Mouse (Mus musculus) liver, embryonic 13.5 days (tissue): Measurements from ENCODE around the gene Fryl. TPM values are rescaled to one million over a fixed set of nuclear protein-coding genes. Genes with fewer than 3 reads are reported as not detected.

Experiments
- ATAC-seq: fragments of 200-750 bp; cut with Nextera tagmentation; 2 replicates; pipeline ENCODE4 v1.8.0; 2017; ENCODE audit warnings: low read depth, mild to moderate bottlenecking, moderate number of reproducible peaks, moderate library complexity
- DNase-seq: peaks from one replicate; pipeline ENCODE4 v3.0.0; 2022
- H3K27ac ChIP-seq: fragments of 300-500 bp; sonication (generic); 2 replicates; pipeline ENCODE4 v1.5.1; 2015; ENCODE audit warnings: moderate library complexity, mild to moderate bottlenecking, inconsistent platforms
- H3K27me3 ChIP-seq: fragments of 300-500 bp; sonication (generic); 2 replicates; pipeline ENCODE4 v1.6.1; 2015; ENCODE audit warnings: mild to moderate bottlenecking, inconsistent platforms
- H3K36me3 ChIP-seq: fragments of 300-500 bp; sonication (generic); 2 replicates; pipeline ENCODE4 v1.6.1; 2015; ENCODE audit warnings: mild to moderate bottlenecking, inconsistent platforms
- H3K4me1 ChIP-seq: fragments of 300-500 bp; sonication (generic); replicated peaks from 2 replicates; pipeline ENCODE4 v1.6.1; 2015; ENCODE audit warnings: inconsistent platforms
- H3K4me2 ChIP-seq: fragments of 300-500 bp; sonication (generic); 2 replicates; pipeline ENCODE4 v1.6.1; 2015; ENCODE audit warnings: inconsistent platforms, mild to moderate bottlenecking, moderate library complexity
- H3K4me3 ChIP-seq: fragments of 300-500 bp; sonication (generic); replicated peaks from 2 replicates; pipeline ENCODE4 v1.5.1; 2015; ENCODE audit warnings: mild to moderate bottlenecking, inconsistent platforms
- H3K9ac ChIP-seq: fragments of 300-500 bp; sonication (generic); 2 replicates; pipeline ENCODE4 v1.6.1; 2015; ENCODE audit warnings: mild to moderate bottlenecking, inconsistent platforms
- H3K9me3 ChIP-seq: fragments of 300-500 bp; sonication (generic); replicated peaks from 2 replicates; pipeline ENCODE4 v1.6.1; 2016; ENCODE audit warnings: inconsistent platforms
- WGBS: fragments of 180-500 bp; shearing (Covaris S2); methylation state at CpG from one replicate; pipeline ENCODE4 v1.1.7; 2015; ENCODE audit not compliant: insufficient replicate concordance; 5-methylcytosine and 5-hydroxymethylcytosine counted together
- polyA plus RNA-seq: library from polyadenylated mRNA; unstranded; fragments of >200 nt; fragmentation: Nextera tagmentation; extraction: Ambion mirVana; gene quantifications from 2 replicates; pipeline ENCODE4 v1.2.1, GENCODE M21; 2015

The Fryl gene
- polyA plus RNA-seq, 1 experiment from 2014 or later = 44.5 TPM

- no peaks in the 10 kb centered on the region for H3K9me3 ChIP-seq
- ATAC-seq (no peak), DNase-seq (no peak)
- peaks cover 62% of the 10 kb centered on the region for H3K4me1 ChIP-seq
- H3K4me2 ChIP-seq = peak overlapping the region; percentile 84
- H3K9ac ChIP-seq = peak overlapping the region; percentile 78
- H3K4me3 ChIP-seq = peak overlapping the region; percentile 48
- H3K27ac ChIP-seq = peak overlapping the region; percentile 95
- 75% methylated on average over 13 of the region's 13 CpGs for WGBS
- H3K36me3 ChIP-seq = peaks cover 13% of the 10 kb centered on the region
- H3K27me3 ChIP-seq = no peaks in the 10 kb centered on the region
Measured at GRCm38 (mm10) chr5:73192870-73193576, 63.4 kb downstream of the Fryl start.

DNA sequence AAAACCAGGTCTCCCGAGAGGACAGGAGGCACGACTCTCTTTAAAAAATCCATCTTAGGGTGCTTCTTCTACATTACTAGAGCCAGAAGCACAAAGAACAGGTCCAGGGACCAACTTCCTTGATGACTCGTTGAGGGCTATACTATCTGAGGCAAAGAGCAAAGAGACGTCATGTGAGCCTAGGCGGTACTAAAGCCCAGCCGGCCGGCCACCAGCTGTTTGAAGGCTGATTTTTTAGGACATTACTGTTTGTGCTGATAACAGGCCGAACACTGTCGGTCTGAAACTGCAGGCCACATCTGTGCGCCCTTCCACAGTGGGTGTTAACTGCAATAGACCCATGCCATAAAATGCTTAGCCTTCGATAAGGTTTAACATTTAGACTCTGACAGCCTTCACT lies 64.7 kb downstream of the Fryl start:
- peaks cover 70% of the 10 kb centered on the region for H3K4me1 ChIP-seq
- ATAC-seq (peak; percentile 91), DNase-seq (peak; percentile 87)
- peak overlapping the region; percentile 75 for H3K4me2 ChIP-seq
- H3K4me3 ChIP-seq = peak overlapping the region; percentile 70
- H3K27ac ChIP-seq = peak overlapping the region; percentile 95
- H3K9me3 ChIP-seq = no peaks in the 10 kb centered on the region
- peak overlapping the region; percentile 79 for H3K9ac ChIP-seq
- WGBS = 9% methylated on average over 11 of the region's 11 CpGs
- H3K27me3 ChIP-seq = no peaks in the 10 kb centered on the region
- peaks cover 18% of the 10 kb centered on the region for H3K36me3 ChIP-seq

DNA sequence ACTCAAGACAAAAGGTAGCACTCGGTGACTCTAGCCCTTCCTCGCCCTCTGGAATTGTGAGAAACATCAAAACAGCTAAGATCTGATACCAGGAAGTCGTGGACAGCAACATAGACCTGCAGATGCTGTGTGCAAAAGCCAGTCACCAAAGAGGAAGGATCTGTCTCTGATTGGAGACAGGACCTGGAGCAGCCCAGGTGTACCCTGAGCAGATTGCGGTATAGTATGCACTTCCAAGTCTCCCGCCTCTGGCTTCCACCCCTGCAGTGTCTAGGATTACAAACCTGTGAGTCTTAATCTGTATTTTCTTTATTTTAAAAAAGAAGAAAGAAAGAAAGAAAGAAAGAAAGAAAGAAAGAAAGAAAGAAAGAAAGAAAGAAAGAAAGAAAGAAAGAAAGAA lies 66.3 kb downstream of the Fryl start:
- Histone ChIP-seq H3K4me2 (peak overlapping the region; percentile 75), H3K9ac (peak overlapping the region; percentile 74), H3K4me3 (peak overlapping the region; percentile 70), H3K4me1 (peaks cover 80% of the 10 kb centered on the region), H3K27me3 (no peaks in the 10 kb centered on the region), H3K9me3 (no peaks in the 10 kb centered on the region), H3K27ac (peak overlapping the region; percentile 86), H3K36me3 (peaks cover 28% of the 10 kb centered on the region)
- no peak for DNase-seq
- 78% methylated on average over 5 of the region's 5 CpGs for WGBS
- no peak for ATAC-seq

DNA sequence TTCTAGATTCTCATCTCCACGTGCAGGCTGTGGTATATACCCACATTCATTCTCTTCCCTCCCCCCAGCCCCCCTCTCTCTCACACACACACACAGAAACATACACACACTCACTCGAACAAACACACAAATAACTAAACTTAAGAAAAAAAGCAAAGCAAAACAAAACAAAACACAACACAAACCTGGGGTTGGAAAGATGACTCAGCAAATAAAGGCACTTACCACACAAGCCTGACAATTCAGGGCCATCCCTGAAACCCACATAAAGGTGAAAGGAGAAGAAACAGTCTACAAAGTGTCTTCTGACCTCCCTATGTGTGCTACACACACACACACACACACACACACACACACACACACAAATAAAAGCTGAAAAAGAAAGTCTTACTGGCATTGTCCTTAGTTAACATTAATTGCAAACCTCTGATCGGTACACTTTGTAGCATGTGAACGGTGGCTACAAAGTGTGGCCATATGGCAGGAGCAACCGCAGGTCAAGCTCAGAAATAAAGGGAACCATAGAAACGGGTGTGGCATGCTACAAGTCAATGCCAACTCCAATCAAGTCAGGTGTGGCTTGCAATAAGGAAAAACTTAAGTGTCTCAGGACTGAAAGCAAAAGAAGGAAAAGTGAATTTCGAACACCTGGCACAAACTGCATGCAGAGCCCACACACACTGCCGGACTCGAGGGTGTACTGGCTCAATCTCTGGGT lies 66.8 kb downstream of the Fryl start:
- Histone ChIP-seq H3K9me3 (no peaks in the 10 kb centered on the region), H3K27me3 (no peaks in the 10 kb centered on the region), H3K4me3 (peak overlapping the region; percentile 70), H3K4me1 (peaks cover 77% of the 10 kb centered on the region), H3K4me2 (peak overlapping the region; percentile 75), H3K9ac (peak overlapping the region; percentile 74), H3K27ac (peak overlapping the region; percentile 86), H3K36me3 (peaks cover 32% of the 10 kb centered on the region)
- no peak for ATAC-seq
- no peak for DNase-seq
- 73% methylated on average over 9 of the region's 9 CpGs for WGBS

DNA sequence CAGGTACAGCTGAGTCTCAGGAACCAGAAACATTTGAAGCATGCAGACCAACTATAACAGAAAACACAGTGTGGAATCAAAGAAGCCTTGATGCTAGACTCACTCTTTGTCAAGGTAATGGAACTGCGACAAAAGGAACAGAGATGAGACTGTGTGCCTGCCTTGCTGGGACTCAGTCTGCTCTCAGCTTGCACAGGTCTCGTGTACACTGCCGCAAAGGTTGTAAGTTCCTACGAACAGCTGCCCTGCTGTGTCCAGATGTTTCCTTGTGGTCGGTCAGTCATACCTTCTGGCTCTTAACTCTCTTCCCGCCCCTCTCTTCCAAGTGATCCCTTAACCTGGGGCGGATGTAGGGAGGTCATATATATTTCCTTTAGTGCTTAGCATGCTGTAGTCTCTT lies 67.8 kb downstream of the Fryl start:
- Histone ChIP-seq H3K4me2 (peak overlapping the region; percentile 75), H3K27me3 (no peaks in the 10 kb centered on the region), H3K27ac (peak overlapping the region; percentile 86), H3K9ac (peak overlapping the region; percentile 74), H3K9me3 (no peaks in the 10 kb centered on the region), H3K4me3 (peak overlapping the region; percentile 70), H3K36me3 (peaks cover 39% of the 10 kb centered on the region), H3K4me1 (peaks cover 67% of the 10 kb centered on the region)
- 83% methylated on average over 7 of the region's 7 CpGs for WGBS
- ATAC-seq = no peak
- no peak for DNase-seq

DNA sequence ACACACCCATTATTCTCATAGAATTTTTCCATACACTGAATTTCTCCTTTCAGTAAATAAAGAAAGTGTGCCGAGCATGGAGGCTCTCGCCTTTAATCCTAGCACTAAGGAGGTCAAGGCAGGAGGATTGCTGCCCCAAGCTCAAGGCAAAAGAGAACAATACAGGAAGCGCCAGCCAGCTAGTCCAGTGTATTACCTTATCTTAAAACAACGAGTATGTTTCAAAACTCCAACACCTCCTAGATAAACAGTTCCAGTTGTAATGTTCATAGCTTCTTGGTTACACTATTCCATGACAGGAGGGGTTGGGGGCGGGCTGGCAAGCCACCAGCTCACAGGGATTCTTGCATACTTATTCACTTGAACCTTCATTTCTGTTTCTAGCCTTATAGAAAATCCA lies 68.3 kb downstream of the Fryl start:
- peak overlapping the region; percentile 75 for H3K4me2 ChIP-seq
- H3K4me3 ChIP-seq = peak overlapping the region; percentile 70
- no peaks in the 10 kb centered on the region for H3K9me3 ChIP-seq
- peak overlapping the region; percentile 74 for H3K9ac ChIP-seq
- DNase-seq (no peak), ATAC-seq (no peak)
- H3K4me1 ChIP-seq = peaks cover 66% of the 10 kb centered on the region
- H3K27ac ChIP-seq = peak overlapping the region; percentile 86
- no peaks in the 10 kb centered on the region for H3K27me3 ChIP-seq
- peaks cover 39% of the 10 kb centered on the region for H3K36me3 ChIP-seq
- WGBS = 29% methylated on average over 5 of the region's 5 CpGs

DNA sequence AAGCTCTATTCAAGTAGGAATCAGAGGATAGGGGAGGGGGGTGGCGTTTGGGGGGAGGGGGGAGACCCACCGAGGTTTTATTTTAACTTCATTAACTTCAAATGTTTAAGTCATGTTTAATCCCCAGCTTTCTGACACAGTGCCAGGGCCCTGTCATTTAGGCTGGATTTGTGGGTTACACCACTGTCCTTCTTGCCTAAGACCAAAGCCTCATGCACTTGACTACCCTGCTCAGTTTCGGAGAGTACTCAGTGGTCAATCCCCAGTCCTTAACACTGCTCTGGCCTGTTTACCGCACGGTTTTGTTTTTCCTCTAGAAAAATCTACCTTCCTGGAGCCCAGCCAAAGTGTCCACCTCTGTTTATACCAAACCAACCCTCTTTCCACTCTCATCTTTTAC lies 69.5 kb downstream of the Fryl start:
- no peaks in the 10 kb centered on the region for H3K9me3 ChIP-seq
- no peaks in the 10 kb centered on the region for H3K27me3 ChIP-seq
- H3K4me3 ChIP-seq = no peak overlapping the region
- no peak overlapping the region for H3K4me2 ChIP-seq
- H3K27ac ChIP-seq = no peak overlapping the region; the same call in 1 of the 2 replicates
- no peak overlapping the region for H3K9ac ChIP-seq
- ATAC-seq = no peak
- DNase-seq = no peak
- 79% methylated on average over 5 of the region's 5 CpGs for WGBS
- peaks cover 39% of the 10 kb centered on the region for H3K36me3 ChIP-seq
- peaks cover 64% of the 10 kb centered on the region for H3K4me1 ChIP-seq

DNA sequence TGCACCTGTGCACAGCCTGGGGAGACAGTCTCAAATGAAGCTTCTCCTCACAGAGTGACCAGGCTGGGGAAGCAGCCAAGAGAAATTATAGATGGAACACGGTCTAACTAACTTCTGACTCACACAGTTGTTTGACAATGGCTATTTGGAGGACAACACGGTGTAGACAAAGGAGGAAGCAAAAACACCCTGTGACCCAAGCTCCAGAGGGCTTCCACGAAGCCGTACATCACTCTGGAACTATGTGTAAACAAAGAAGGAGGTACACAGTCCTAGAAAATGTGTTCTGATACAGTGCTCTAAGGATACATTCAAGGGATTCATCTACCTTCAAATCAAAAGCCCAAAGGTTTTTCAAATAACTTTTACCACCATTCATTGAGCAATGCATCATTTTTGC lies 71.0 kb downstream of the Fryl start:
- Histone ChIP-seq H3K9me3 (no peaks in the 10 kb centered on the region), H3K4me3 (no peak overlapping the region), H3K27me3 (no peaks in the 10 kb centered on the region), H3K36me3 (peaks cover 39% of the 10 kb centered on the region), H3K4me2 (no peak overlapping the region), H3K27ac (no peak overlapping the region), H3K9ac (no peak overlapping the region), H3K4me1 (peaks cover 59% of the 10 kb centered on the region)
- ATAC-seq (no peak), DNase-seq (no peak)
- WGBS = 74% methylated on average over 4 of the region's 4 CpGs

GRCm38 (mm10) chr5:73182701-73183447 lies 73.5 kb downstream of the Fryl start:
- no peaks in the 10 kb centered on the region for H3K9me3 ChIP-seq
- H3K27ac ChIP-seq = peak overlapping the region; percentile 51
- peaks cover 36% of the 10 kb centered on the region for H3K4me1 ChIP-seq
- no peak overlapping the region for H3K9ac ChIP-seq
- no peak overlapping the region for H3K4me2 ChIP-seq
- H3K27me3 ChIP-seq = no peaks in the 10 kb centered on the region
- ATAC-seq = peak; percentile 51
- DNase-seq = no peak
- H3K36me3 ChIP-seq = peaks cover 43% of the 10 kb centered on the region
- no peak overlapping the region for H3K4me3 ChIP-seq
- 77% methylated on average over 12 of the region's 12 CpGs for WGBS

GRCm38 (mm10) chr5:73182191-73182590 lies 74.2 kb downstream of the Fryl start:
- H3K27ac ChIP-seq = no peak overlapping the region
- H3K4me1 ChIP-seq = peaks cover 29% of the 10 kb centered on the region
- DNase-seq (no peak), ATAC-seq (no peak)
- peaks cover 44% of the 10 kb centered on the region for H3K36me3 ChIP-seq
- no peak overlapping the region for H3K4me3 ChIP-seq
- H3K27me3 ChIP-seq = no peaks in the 10 kb centered on the region
- no peak overlapping the region for H3K9ac ChIP-seq
- no peak overlapping the region for H3K4me2 ChIP-seq
- H3K9me3 ChIP-seq = no peaks in the 10 kb centered on the region
- 79% methylated on average over 9 of the region's 9 CpGs for WGBS

DNA sequence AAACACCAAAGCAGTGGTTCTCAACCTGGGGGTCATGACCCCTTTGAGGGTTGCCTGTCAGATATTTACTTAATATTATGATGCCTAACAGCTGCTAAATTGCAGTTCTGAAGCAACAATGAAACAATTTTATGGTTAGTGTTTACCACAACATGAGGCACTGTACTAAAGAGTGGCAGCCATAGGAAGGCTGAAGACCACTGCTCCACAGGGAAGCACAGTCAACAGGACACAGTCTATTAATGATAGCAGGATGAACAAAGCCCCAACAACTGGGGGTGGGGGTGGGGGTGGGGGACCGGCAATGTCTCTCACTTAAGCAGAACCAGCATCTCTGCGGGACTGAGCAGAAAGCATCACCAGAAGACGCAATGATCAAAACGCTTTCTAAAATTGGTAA lies 80.1 kb downstream of the Fryl start:
- DNase-seq = no peak
- H3K4me2 ChIP-seq = no peak overlapping the region
- H3K27ac ChIP-seq = no peak overlapping the region

More for the DNA sequence above, 80.1 kb downstream of the Fryl start:
- 89% methylated on average over 4 of the region's 4 CpGs for WGBS
- Histone ChIP-seq H3K4me3 (no peak overlapping the region), H3K9me3 (no peaks in the 10 kb centered on the region), H3K36me3 (peaks cover 23% of the 10 kb centered on the region), H3K9ac (no peak overlapping the region), H3K27me3 (no peaks in the 10 kb centered on the region), H3K4me1 (peaks cover 29% of the 10 kb centered on the region)
- no peak for ATAC-seq
